Mouse (Mus musculus): ENCODE measurements around the gene Arfgef2. TPM values are rescaled to one million over a fixed set of nuclear protein-coding genes. Genes with fewer than 3 reads are reported as not detected.

Arfgef2 gene
- polyA plus RNA-seq, 1 experiment from 2014 or later, result 5.0 TPM

GRCm38 (mm10) chr2:166809499-166809898 lies 4.1 kb downstream of the Arfgef2 start:
- no peaks in the 10 kb centered on the region for H3K36me3 ChIP-seq
- H3K9me3 ChIP-seq (replicated peaks), result no peaks in the 10 kb centered on the region
- H3K4me2 ChIP-seq, result no peak overlapping the region
- 91% methylated on average over 5 of the region's 5 CpGs for WGBS
- H3K9ac ChIP-seq, result no peak overlapping the region
- ATAC-seq (replicated peaks; ENCODE audit: insufficient number of reproducible peaks, insufficient read depth, low FRiP score, low read depth), result no peak
- no peak overlapping the region for H3K4me3 ChIP-seq
- H3K27me3 ChIP-seq, result no peaks in the 10 kb centered on the region
- H3K27ac ChIP-seq, result no peak overlapping the region
- H3K4me1 ChIP-seq (replicated peaks), result peaks cover 19% of the 10 kb centered on the region

- Histone ChIP-seq H3K4me1 (replicated peaks) (peaks cover 19% of the 10 kb centered on the region), H3K4me2 (no peak overlapping the region), H3K36me3 (no peaks in the 10 kb centered on the region), H3K9me3 (replicated peaks) (no peaks in the 10 kb centered on the region), H3K27ac (no peak overlapping the region), H3K27me3 (no peaks in the 10 kb centered on the region), H3K9ac (no peak overlapping the region), H3K4me3 (no peak overlapping the region)
- 88% methylated on average over 10 of the region's 10 CpGs for WGBS
- no peak for ATAC-seq (replicated peaks; ENCODE audit: insufficient number of reproducible peaks, insufficient read depth, low FRiP score, low read depth)
These were observed 5.4 kb downstream of the Arfgef2 start for GRCm38 (mm10) chr2:166810821-166811220.

DNA sequence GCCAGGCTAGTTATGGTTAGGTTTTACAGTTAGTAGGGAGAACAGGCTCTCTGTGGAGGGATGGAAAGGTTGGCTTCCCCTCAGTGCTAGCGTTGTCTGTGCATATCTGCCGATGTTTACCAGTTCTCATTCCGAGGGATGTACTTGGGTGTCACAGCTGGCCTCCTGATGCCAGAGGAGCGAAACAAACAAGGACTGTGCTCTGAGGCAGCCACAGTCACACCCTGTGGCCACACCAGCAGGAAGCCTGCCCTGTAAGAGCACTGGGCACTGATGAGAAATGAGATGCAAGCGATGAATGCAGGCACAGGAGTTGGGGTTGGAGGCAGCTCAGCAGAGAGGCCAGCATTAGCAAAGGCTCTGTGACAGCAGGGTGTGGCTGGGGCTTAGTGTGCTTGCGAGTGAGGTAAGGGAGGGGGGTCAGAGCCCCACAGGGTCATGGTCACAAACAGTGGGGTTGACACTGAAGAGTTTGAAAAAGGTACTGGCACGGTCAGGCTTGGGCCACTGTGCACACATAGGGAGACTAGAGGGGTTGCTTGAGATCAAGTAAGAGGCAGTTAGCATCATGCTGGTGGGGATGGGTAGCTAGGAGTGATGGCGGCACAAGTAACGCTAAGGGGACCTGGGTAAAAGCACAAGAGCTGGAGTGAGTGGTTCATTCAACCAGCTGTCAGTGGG lies 13.2 kb downstream of the Arfgef2 start:
- Histone ChIP-seq H3K4me3 (no peak overlapping the region), H3K27ac (no peak overlapping the region), H3K9ac (no peak overlapping the region), H3K4me2 (no peak overlapping the region), H3K36me3 (no peaks in the 10 kb centered on the region), H3K9me3 (replicated peaks) (no peaks in the 10 kb centered on the region), H3K4me1 (replicated peaks) (peaks cover 37% of the 10 kb centered on the region), H3K27me3 (no peaks in the 10 kb centered on the region)
- ATAC-seq (replicated peaks; ENCODE audit: insufficient number of reproducible peaks, insufficient read depth, low FRiP score, low read depth), result no peak
- 81% methylated on average over 9 of the region's 9 CpGs for WGBS

GRCm38 (mm10) chr2:166819849-166820248 lies 14.5 kb downstream of the Arfgef2 start:
- H3K36me3 ChIP-seq, result no peaks in the 10 kb centered on the region
- H3K4me1 ChIP-seq (replicated peaks), result peaks cover 37% of the 10 kb centered on the region
- H3K4me2 ChIP-seq, result no peak overlapping the region
- no peak for ATAC-seq (replicated peaks; ENCODE audit: insufficient number of reproducible peaks, insufficient read depth, low FRiP score, low read depth)
- no peaks in the 10 kb centered on the region for H3K9me3 ChIP-seq (replicated peaks)
- 78% methylated on average over 8 of the region's 8 CpGs for WGBS
- H3K9ac ChIP-seq, result no peak overlapping the region
- H3K27me3 ChIP-seq, result no peaks in the 10 kb centered on the region
- H3K27ac ChIP-seq, result no peak overlapping the region
- H3K4me3 ChIP-seq, result no peak overlapping the region

- Histone ChIP-seq H3K9ac (no peak overlapping the region), H3K4me3 (no peak overlapping the region), H3K27me3 (no peaks in the 10 kb centered on the region), H3K4me1 (replicated peaks) (peaks cover 37% of the 10 kb centered on the region), H3K4me2 (no peak overlapping the region), H3K27ac (no peak overlapping the region), H3K36me3 (no peaks in the 10 kb centered on the region), H3K9me3 (replicated peaks) (no peaks in the 10 kb centered on the region)
- no peak for ATAC-seq (replicated peaks; ENCODE audit: insufficient number of reproducible peaks, insufficient read depth, low FRiP score, low read depth)
- WGBS, result 45% methylated on average over 2 of the region's 2 CpGs
These were observed 15.5 kb downstream of the Arfgef2 start for GRCm38 (mm10) chr2:166820844-166821243.

GRCm38 (mm10) chr2:166821406-166821805 lies 16.0 kb downstream of the Arfgef2 start:
- H3K9ac ChIP-seq, result no peak overlapping the region
- H3K27ac ChIP-seq, result no peak overlapping the region
- no peak overlapping the region for H3K4me2 ChIP-seq
- H3K9me3 ChIP-seq (replicated peaks), result no peaks in the 10 kb centered on the region
- no peaks in the 10 kb centered on the region for H3K27me3 ChIP-seq
- H3K4me1 ChIP-seq (replicated peaks), result peaks cover 37% of the 10 kb centered on the region
- 77% methylated on average over 3 of the region's 3 CpGs for WGBS
- no peaks in the 10 kb centered on the region for H3K36me3 ChIP-seq
- no peak for ATAC-seq (replicated peaks; ENCODE audit: insufficient number of reproducible peaks, insufficient read depth, low FRiP score, low read depth)
- H3K4me3 ChIP-seq, result no peak overlapping the region

- Histone ChIP-seq H3K27ac (no peak overlapping the region), H3K36me3 (no peaks in the 10 kb centered on the region), H3K27me3 (no peaks in the 10 kb centered on the region), H3K4me3 (no peak overlapping the region), H3K4me1 (replicated peaks) (peaks cover 37% of the 10 kb centered on the region), H3K9ac (no peak overlapping the region), H3K9me3 (replicated peaks) (no peaks in the 10 kb centered on the region), H3K4me2 (no peak overlapping the region)
- WGBS, result 42% methylated on average over 10 of the region's 10 CpGs
- ATAC-seq (replicated peaks; ENCODE audit: insufficient number of reproducible peaks, insufficient read depth, low FRiP score, low read depth), result peak; percentile 41; the same call in 1 of the 2 replicates
These were observed 16.9 kb downstream of the Arfgef2 start for GRCm38 (mm10) chr2:166822119-166822826.

DNA sequence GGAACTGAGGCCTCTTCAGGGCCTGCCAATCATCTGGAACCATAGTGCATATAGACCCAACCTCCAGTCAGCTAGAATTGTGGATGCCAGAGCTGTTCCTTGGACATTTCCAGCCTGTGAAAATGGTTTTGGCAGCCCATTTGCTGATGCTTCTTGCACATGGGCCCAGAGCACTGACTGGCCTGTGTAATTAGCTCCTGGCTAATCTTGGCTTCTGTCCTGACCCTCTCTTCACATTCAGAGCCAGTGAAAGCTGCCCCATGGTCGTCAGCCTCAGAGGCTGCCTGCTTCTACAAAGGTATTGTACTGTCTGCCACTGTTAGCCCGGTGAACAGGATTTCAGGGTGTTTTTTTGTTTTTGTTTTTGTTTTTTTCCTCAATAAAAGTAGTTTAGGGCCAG lies 17.5 kb downstream of the Arfgef2 start:
- Histone ChIP-seq H3K4me1 (replicated peaks) (peaks cover 37% of the 10 kb centered on the region), H3K9ac (no peak overlapping the region), H3K27me3 (no peaks in the 10 kb centered on the region), H3K4me3 (no peak overlapping the region), H3K9me3 (replicated peaks) (no peaks in the 10 kb centered on the region), H3K4me2 (no peak overlapping the region), H3K27ac (no peak overlapping the region), H3K36me3 (no peaks in the 10 kb centered on the region)
- no peak for ATAC-seq (replicated peaks; ENCODE audit: insufficient number of reproducible peaks, insufficient read depth, low FRiP score, low read depth)
- 68% methylated on average over 2 of the region's 2 CpGs for WGBS

- Histone ChIP-seq H3K4me1 (replicated peaks) (peaks cover 37% of the 10 kb centered on the region), H3K27me3 (no peaks in the 10 kb centered on the region), H3K4me3 (no peak overlapping the region), H3K4me2 (no peak overlapping the region), H3K27ac (no peak overlapping the region), H3K36me3 (peaks cover 4% of the 10 kb centered on the region; the same call in 1 of the 2 replicates), H3K9ac (no peak overlapping the region), H3K9me3 (replicated peaks) (no peaks in the 10 kb centered on the region)
- WGBS, result 80% methylated on average over 5 of the region's 5 CpGs
- no peak for ATAC-seq (replicated peaks; ENCODE audit: insufficient number of reproducible peaks, insufficient read depth, low FRiP score, low read depth)
These were observed 19.0 kb downstream of the Arfgef2 start for GRCm38 (mm10) chr2:166824386-166824785.

GRCm38 (mm10) chr2:166824998-166825397 lies 19.6 kb downstream of the Arfgef2 start:
- ATAC-seq (replicated peaks; ENCODE audit: insufficient number of reproducible peaks, insufficient read depth, low FRiP score, low read depth), result no peak
- Histone ChIP-seq H3K27me3 (no peaks in the 10 kb centered on the region), H3K4me3 (no peak overlapping the region), H3K9ac (no peak overlapping the region), H3K4me1 (replicated peaks) (peaks cover 31% of the 10 kb centered on the region), H3K36me3 (peaks cover 5% of the 10 kb centered on the region; the same call in 1 of the 2 replicates), H3K9me3 (replicated peaks) (no peaks in the 10 kb centered on the region), H3K27ac (no peak overlapping the region), H3K4me2 (no peak overlapping the region)
- WGBS, result 90% methylated on average over 5 of the region's 5 CpGs

DNA sequence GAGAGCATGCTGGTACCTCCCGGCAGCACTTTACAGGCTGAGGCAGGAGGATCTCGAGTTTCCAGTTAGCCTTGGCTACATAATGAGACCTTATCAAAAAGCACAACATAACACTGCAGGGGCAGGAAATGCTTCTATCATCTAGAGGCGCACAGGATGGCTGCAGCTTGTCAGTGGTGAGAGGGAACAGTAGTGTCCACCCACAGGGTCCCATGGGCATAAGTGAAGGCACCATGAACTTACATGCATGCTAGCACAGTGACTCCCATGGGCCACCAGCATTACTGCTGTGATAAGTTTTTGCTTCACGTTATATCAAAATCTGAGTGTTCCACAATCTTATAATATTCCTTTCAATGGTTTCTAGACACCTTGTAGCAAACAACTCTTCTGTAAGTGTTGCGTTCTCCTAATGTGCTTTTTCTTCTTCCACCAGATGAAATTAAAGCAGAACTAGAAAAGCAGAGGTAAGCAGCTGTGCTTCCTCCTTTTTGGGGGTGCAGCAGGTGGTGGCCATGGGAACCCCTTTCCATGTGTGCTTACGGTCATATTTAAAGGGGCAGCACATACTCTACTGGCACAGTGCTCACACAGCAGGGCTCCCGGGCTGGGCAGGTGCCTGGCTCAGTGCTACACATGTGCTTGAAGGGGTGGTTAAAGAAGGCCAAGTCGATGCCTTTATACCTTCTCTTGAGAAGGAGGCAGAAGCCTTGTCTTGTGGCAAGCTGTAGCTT lies 21.3 kb downstream of the Arfgef2 start:
- H3K36me3 ChIP-seq, result peaks cover 5% of the 10 kb centered on the region; the same call in 1 of the 2 replicates
- H3K27me3 ChIP-seq, result no peaks in the 10 kb centered on the region
- no peaks in the 10 kb centered on the region for H3K9me3 ChIP-seq (replicated peaks)
- H3K4me1 ChIP-seq (replicated peaks), result peaks cover 15% of the 10 kb centered on the region
- WGBS, result 81% methylated on average over 8 of the region's 8 CpGs
- no peak overlapping the region for H3K27ac ChIP-seq
- no peak overlapping the region for H3K4me3 ChIP-seq
- ATAC-seq (replicated peaks; ENCODE audit: insufficient number of reproducible peaks, insufficient read depth, low FRiP score, low read depth), result no peak
- no peak overlapping the region for H3K4me2 ChIP-seq
- H3K9ac ChIP-seq, result no peak overlapping the region
